Mouse (Mus musculus) midbrain, embryonic 14.5 days (tissue): Measurements from ENCODE around the gene Gdf7. TPM values are rescaled to one million over a fixed set of nuclear protein-coding genes. Genes with fewer than 3 reads are reported as not detected.

Source experiments
- ATAC-seq: fragments of 200-750 bp; cut with Nextera tagmentation; 2 replicates; pipeline ENCODE4 v1.8.0; 2017; ENCODE audit warnings: moderate number of reproducible peaks, moderate library complexity; ENCODE audit not compliant: low FRiP score, low TSS enrichment
- DNase-seq: peaks from one replicate; pipeline ENCODE4 v3.0.0-alpha.2; 2015
- H3K27ac ChIP-seq: fragments of 300-500 bp; sonication (generic); replicated peaks from 2 replicates; pipeline ENCODE4 v1.5.1; 2014; ENCODE audit warnings: mild to moderate bottlenecking, low read depth, low read length, moderate library complexity
- H3K27me3 ChIP-seq: fragments of 300-500 bp; sonication (generic); 2 replicates; pipeline ENCODE4 v1.6.1; 2014; ENCODE audit warnings: low read length, control low read depth, mixed read lengths; ENCODE audit not compliant: control insufficient read depth, insufficient read depth
- H3K36me3 ChIP-seq: fragments of 300-500 bp; sonication (generic); 2 replicates; pipeline ENCODE4 v1.6.1; 2014; ENCODE audit warnings: low read length, control low read depth; ENCODE audit not compliant: control insufficient read depth, insufficient read depth
- H3K4me1 ChIP-seq: fragments of 300-500 bp; sonication (generic); 2 replicates; pipeline ENCODE4 v1.6.1; 2014; ENCODE audit warnings: mild to moderate bottlenecking, antibody characterized with exemption, low read length, control low read depth; ENCODE audit not compliant: control insufficient read depth, insufficient read depth
- H3K4me2 ChIP-seq: fragments of 300-500 bp; sonication (generic); 2 replicates; pipeline ENCODE4 v1.6.1; 2014; ENCODE audit warnings: mild to moderate bottlenecking, low read length, moderate library complexity
- H3K4me3 ChIP-seq: fragments of 300-500 bp; sonication (generic); replicated peaks from 2 replicates; pipeline ENCODE4 v1.5.1; 2014; ENCODE audit warnings: low read depth, low read length
- H3K9ac ChIP-seq: fragments of 300-500 bp; sonication (generic); replicated peaks from 2 replicates; pipeline ENCODE4 v1.6.1; 2014; ENCODE audit warnings: mild to moderate bottlenecking, low read length, moderate library complexity
- H3K9me3 ChIP-seq: fragments of 300-500 bp; sonication (generic); 2 replicates; pipeline ENCODE4 v1.6.1; 2016; ENCODE audit warnings: low read length, control low read depth, mixed read lengths; ENCODE audit not compliant: control insufficient read depth
- WGBS: fragments of 180-500 bp; shearing (Covaris S2); extraction: QIAGEN DNeasy Blood & Tissue Kit; methylation state at CpG from one replicate; pipeline ENCODE4 v1.1.7; 2014; 5-methylcytosine and 5-hydroxymethylcytosine counted together
- polyA plus RNA-seq: library from polyadenylated mRNA; unstranded; fragments of >200 nt; fragmentation: Nextera tagmentation; extraction: Ambion mirVana; gene quantifications from 2 replicates; pipeline ENCODE4 v1.2.1, GENCODE M21; 2014

Gdf7 gene
- polyA plus RNA-seq, 1 experiment from 2014 or later, result 0.25 TPM

- H3K9me3 ChIP-seq, result no peaks in the 10 kb centered on the region
- no peak overlapping the region for H3K4me2 ChIP-seq
- no peak overlapping the region for H3K4me3 ChIP-seq
- peaks cover 12% of the 10 kb centered on the region for H3K4me1 ChIP-seq
- 21% methylated on average over 13 of the region's 13 CpGs for WGBS
- no peak overlapping the region for H3K27ac ChIP-seq
- DNase-seq (no peak), ATAC-seq (no peak)
- peaks cover 20% of the 10 kb centered on the region; the same call in 1 of the 2 replicates for H3K36me3 ChIP-seq
- H3K9ac ChIP-seq, result no peak overlapping the region
- no peaks in the 10 kb centered on the region for H3K27me3 ChIP-seq
Observed at GRCm38 (mm10) chr12:8339591-8340319, 38.0 kb upstream of the Gdf7 start.

- Histone ChIP-seq H3K27ac (no peak overlapping the region), H3K27me3 (no peaks in the 10 kb centered on the region), H3K4me2 (no peak overlapping the region), H3K9me3 (no peaks in the 10 kb centered on the region), H3K36me3 (peaks cover 20% of the 10 kb centered on the region; the same call in 1 of the 2 replicates), H3K4me3 (no peak overlapping the region), H3K4me1 (peaks cover 12% of the 10 kb centered on the region), H3K9ac (no peak overlapping the region)
- WGBS, result 52% methylated on average over 8 of the region's 8 CpGs
- DNase-seq, result no peak
- ATAC-seq, result no peak
Observed at GRCm38 (mm10) chr12:8338918-8339317, 37.2 kb upstream of the Gdf7 start.

GRCm38 (mm10) chr12:8338491-8338890, 36.7 kb upstream of the Gdf7 start:
- no peak for DNase-seq
- H3K4me2 ChIP-seq, result no peak overlapping the region
- H3K4me1 ChIP-seq, result peaks cover 12% of the 10 kb centered on the region
- no peak for ATAC-seq
- H3K9ac ChIP-seq, result no peak overlapping the region
- peaks cover 20% of the 10 kb centered on the region; the same call in 1 of the 2 replicates for H3K36me3 ChIP-seq
- no peaks in the 10 kb centered on the region for H3K9me3 ChIP-seq
- no peak overlapping the region for H3K27ac ChIP-seq
- H3K27me3 ChIP-seq, result no peaks in the 10 kb centered on the region
- WGBS, result 47% methylated on average over 4 of the region's 4 CpGs
- no peak overlapping the region for H3K4me3 ChIP-seq

- Histone ChIP-seq H3K9ac (no peak overlapping the region), H3K27ac (no peak overlapping the region)
- 79% methylated on average over 12 of the region's 12 CpGs for WGBS
Observed at GRCm38 (mm10) chr12:8337286-8338060, 35.7 kb upstream of the Gdf7 start.

GRCm38 (mm10) chr12:8336601-8337285, 35.0 kb upstream of the Gdf7 start:
- DNase-seq (no peak), ATAC-seq (no peak)
- H3K9ac ChIP-seq, result no peak overlapping the region
- WGBS, result 83% methylated on average over 10 of the region's 10 CpGs
- peaks cover 9% of the 10 kb centered on the region; the same call in 1 of the 2 replicates for H3K36me3 ChIP-seq
- H3K9me3 ChIP-seq, result no peaks in the 10 kb centered on the region
- H3K27me3 ChIP-seq, result no peaks in the 10 kb centered on the region
- H3K4me1 ChIP-seq, result peaks cover 15% of the 10 kb centered on the region
- no peak overlapping the region for H3K4me2 ChIP-seq
- H3K4me3 ChIP-seq, result no peak overlapping the region
- H3K27ac ChIP-seq, result no peak overlapping the region

More at GRCm38 (mm10) chr12:8337286-8338060, 35.7 kb upstream of the Gdf7 start:
- Histone ChIP-seq H3K36me3 (peaks cover 17% of the 10 kb centered on the region; the same call in 1 of the 2 replicates), H3K27me3 (no peaks in the 10 kb centered on the region), H3K9me3 (no peaks in the 10 kb centered on the region), H3K4me1 (peaks cover 12% of the 10 kb centered on the region), H3K4me2 (no peak overlapping the region), H3K4me3 (no peak overlapping the region)
- ATAC-seq (no peak), DNase-seq (no peak)

GRCm38 (mm10) chr12:8335503-8335902, 33.7 kb upstream of the Gdf7 start:
- Histone ChIP-seq H3K36me3 (0 out of 2 replicates have a peak, but pooled peaks cover 8% of the 10 kb centered on the region), H3K4me2 (no peak overlapping the region), H3K9ac (no peak overlapping the region), H3K4me1 (peaks cover 15% of the 10 kb centered on the region), H3K27ac (no peak overlapping the region), H3K4me3 (no peak overlapping the region), H3K9me3 (no peaks in the 10 kb centered on the region), H3K27me3 (no peaks in the 10 kb centered on the region)
- no peak for DNase-seq
- ATAC-seq, result no peak
- 93% methylated on average over 2 of the region's 2 CpGs for WGBS

GRCm38 (mm10) chr12:8334261-8334660, 32.5 kb upstream of the Gdf7 start:
- Histone ChIP-seq H3K4me3 (no peak overlapping the region), H3K9me3 (no peaks in the 10 kb centered on the region), H3K9ac (no peak overlapping the region), H3K4me1 (0 out of 2 replicates have a peak, but pooled peaks cover 6% of the 10 kb centered on the region), H3K27me3 (no peaks in the 10 kb centered on the region), H3K4me2 (no peak overlapping the region), H3K27ac (no peak overlapping the region), H3K36me3 (0 out of 2 replicates have a peak, but pooled peaks cover 8% of the 10 kb centered on the region)
- ATAC-seq (no peak), DNase-seq (no peak)
- 89% methylated on average over 4 of the region's 4 CpGs for WGBS

- DNase-seq (no peak), ATAC-seq (no peak)
- Histone ChIP-seq H3K4me3 (no peak overlapping the region), H3K4me1 (0 out of 2 replicates have a peak, but pooled peaks cover 6% of the 10 kb centered on the region), H3K9me3 (no peaks in the 10 kb centered on the region), H3K27me3 (no peaks in the 10 kb centered on the region), H3K9ac (no peak overlapping the region), H3K4me2 (no peak overlapping the region), H3K27ac (no peak overlapping the region), H3K36me3 (0 out of 2 replicates have a peak, but pooled peaks cover 8% of the 10 kb centered on the region)
- WGBS, result 93% methylated on average over 8 of the region's 8 CpGs
Observed at GRCm38 (mm10) chr12:8333617-8334016, 31.9 kb upstream of the Gdf7 start.
